ENCODE assay signal across 11 mouse cellular contexts in the genomic region with DNA sequence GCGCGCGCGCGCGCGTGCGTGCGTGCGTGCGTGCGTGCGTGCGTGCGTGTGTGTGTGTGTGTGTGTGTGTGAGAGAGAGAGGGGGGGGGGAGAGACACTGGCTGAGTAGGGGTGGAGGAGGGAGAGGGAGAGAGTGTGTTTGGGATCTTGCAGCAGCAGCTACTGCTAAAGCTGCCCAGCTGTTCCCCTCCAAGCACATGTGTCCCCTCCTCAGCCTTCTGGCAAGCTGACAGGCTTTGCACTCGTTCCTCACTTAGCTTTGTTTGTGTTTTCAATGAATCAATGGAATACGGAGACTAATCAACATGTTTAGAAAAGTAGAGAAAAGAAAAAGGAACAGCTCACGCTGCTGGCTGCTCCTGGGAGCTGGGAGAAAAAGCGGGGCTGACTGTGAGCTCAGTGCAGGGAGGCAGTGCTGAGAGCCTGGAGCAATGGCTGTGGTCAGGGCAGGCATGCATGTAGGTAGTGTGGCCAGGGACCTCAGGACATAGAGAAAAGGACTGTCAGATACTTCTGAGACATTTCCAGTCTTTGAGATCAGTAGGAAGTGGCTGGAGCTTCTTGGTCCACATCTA. TPM values are rescaled to one million over a fixed set of nuclear protein-coding genes. Genes with fewer than 3 reads are reported as not detected.
A peak's percentile ranks its signal among the peaks of the same experiment; 100 is the strongest.
DNase-seq lines count a peak whose midpoint lies in the region; ATAC-seq and TF ChIP-seq lines count a peak whose summit lies in the region.
"Had no signal": no experiment of that assay in that cellular context is flagged by ENCODE, and none has a peak within 500 bp of the region (broad histone marks: within the 10 kb centered on the region; RNA-seq: fewer than 3 reads in every experiment).

No protein-coding gene starts in this region.

- intact Hi-C loops in left cerebral cortex, postnatal 14 days (cut with DNase I): no loop called here
- intact Hi-C loops in left cerebral cortex, adult 2 months (cut with DNase I): no loop called here

- peak; percentile 24 for DNase-seq in gastrocnemius, postnatal 10 days
- no peak for DNase-seq in gastrocnemius, adult 8-10 months (ENCODE audit: low spot score in 2 of 2)
- peak; percentile 24 to 70 for DNase-seq in left cerebral cortex, postnatal 14 days (ENCODE audit: low spot score in 2 of 2)
- no peak for DNase-seq in left cerebral cortex, adult 2 months (ENCODE audit: extremely low spot score in 1 of 2, low spot score in 2 of 2)
- DNase-seq in Muller cell, postnatal 12 days (ENCODE audit: inconsistent ontology term): peak; percentile 10
- DNase-seq in adrenal gland, postnatal 36 days: no peak
- DNase-seq in urinary bladder, adult 2 months (ENCODE audit: low spot score): no peak
- DNase-seq: kidney, adult 9 months; thymus, adult 2 months had no signal

- peaks cover 10% of the 10 kb centered on the region for H3K4me1 ChIP-seq in forebrain, embryonic 16.5 days (replicated peaks; ENCODE audit: control insufficient read depth, insufficient read depth, low read length)
- H3K4me1 ChIP-seq: heart, embryonic 15.5 days had no signal

- WGBS in forebrain, embryonic 16.5 days: 57% methylated on average over 19 of the region's 19 CpGs

- peak; percentile 89 for ATAC-seq in forebrain, embryonic 16.5 days

- peaks cover 10% of the 10 kb centered on the region for H3K36me3 ChIP-seq in forebrain, embryonic 16.5 days (ENCODE audit: control insufficient read depth, insufficient read depth)

- no peak overlapping the region for H3K4me3 ChIP-seq in left cerebral cortex, adult 2 months
- H3K4me3 ChIP-seq in forebrain, embryonic 16.5 days (replicated peaks; ENCODE audit: low read length): no peak overlapping the region
- H3K4me3 ChIP-seq: heart, embryonic 15.5 days had no signal

- H3K27me3 ChIP-seq in forebrain, embryonic 16.5 days (replicated peaks; ENCODE audit: control insufficient read depth, insufficient read depth, low read length): no peaks in the 10 kb centered on the region
- H3K27me3 ChIP-seq: heart, embryonic 15.5 days had no signal

- no peak overlapping the region for H3K9ac ChIP-seq in forebrain, embryonic 16.5 days (replicated peaks; ENCODE audit: low read depth, low read length)
- H3K9ac ChIP-seq: heart, embryonic 15.5 days had no signal

- H3K27ac ChIP-seq in left cerebral cortex, adult 2 months: no peak overlapping the region
- H3K27ac ChIP-seq in forebrain, embryonic 16.5 days (ENCODE audit: low read length): peak overlapping the region; percentile 58
- H3K27ac ChIP-seq: heart, embryonic 15.5 days had no signal

- TF ChIP-seq CTCF in left cerebral cortex, adult 2 months (IDR thresholded peaks at IDR 0.05): no peak

- no peaks in the 10 kb centered on the region for H3K9me3 ChIP-seq in forebrain, embryonic 16.5 days (ENCODE audit: control insufficient read depth, low read length)
- H3K9me3 ChIP-seq: heart, embryonic 15.5 days had no signal

- no peak overlapping the region for H3K4me2 ChIP-seq in forebrain, embryonic 16.5 days (ENCODE audit: low read length)
- H3K4me2 ChIP-seq: heart, embryonic 15.5 days had no signal

RNA-seq across cellular contexts. Expression of gene Sh2b2, which starts 57.1 kb away (rescaled TPM):
- 10 to 100 TPM; 10.3 to 11.5 TPM for total RNA-seq in gastrocnemius, postnatal 10 days (2021)
- total RNA-seq in gastrocnemius, adult 8-10 months (2022): 1 to 10 TPM; 2.1 to 2.8 (median 2.5) TPM
- 10 to 100 TPM; 10.5 to 11.3 TPM for total RNA-seq in left cerebral cortex, postnatal 14 days (2021)
- 1 to 10 TPM; 7.4 to 9.4 TPM for total RNA-seq in left cerebral cortex, adult 2 months (2021)
- polyA plus RNA-seq in forebrain, embryonic 16.5 days (2015; fragmentation: Nextera tagmentation; extraction: Ambion mirVana): 30.3 and 33.3 TPM in 2 replicates
- 10 to 100 TPM; 19.7 to 21.0 TPM for total RNA-seq in adrenal gland, postnatal 36 days (2021)
- polyA plus RNA-seq in urinary bladder, adult 2 months (2012; rRNA removed): 1.8 and 2.2 TPM in 2 replicates

Comparison
In these comparisons a context has a peak if more than half of its experiments do, and no peak if none do; other contexts are left out.
1. DNase-seq: peak in gastrocnemius, postnatal 10 days (single experiment), left cerebral cortex, postnatal 14 days (2 of 2) and Muller cell, postnatal 12 days (single experiment); none in gastrocnemius, adult 8-10 months (0 of 2), left cerebral cortex, adult 2 months (0 of 2), adrenal gland, postnatal 36 days (0 of 2) and urinary bladder, adult 2 months (single experiment).